Mouse (Mus musculus) brain, embryonic 14.5 days (tissue): ENCODE measurements around the gene Thap8.

Experiments
- CTCF ChIP-seq: fragments of 200-500 bp; IDR thresholded peaks from 2 replicates; pipeline ENCODE4 v1.5.1; 2012; ENCODE audit warnings: inconsistent platforms, mild to moderate bottlenecking, moderate library complexity, borderline replicate concordance; ENCODE audit not compliant: insufficient read depth, insufficient read length; ENCODE audit errors: extremely low read depth
- POLR2A ChIP-seq: fragments of 200-500 bp; IDR thresholded peaks from 2 replicates; pipeline ENCODE4 v1.6.1; 2012; ENCODE audit warnings: mild to moderate bottlenecking, inconsistent platforms, borderline replicate concordance; ENCODE audit not compliant: poor library complexity, insufficient read depth, insufficient read length, severe bottlenecking; ENCODE audit errors: extremely low read depth

DNA sequence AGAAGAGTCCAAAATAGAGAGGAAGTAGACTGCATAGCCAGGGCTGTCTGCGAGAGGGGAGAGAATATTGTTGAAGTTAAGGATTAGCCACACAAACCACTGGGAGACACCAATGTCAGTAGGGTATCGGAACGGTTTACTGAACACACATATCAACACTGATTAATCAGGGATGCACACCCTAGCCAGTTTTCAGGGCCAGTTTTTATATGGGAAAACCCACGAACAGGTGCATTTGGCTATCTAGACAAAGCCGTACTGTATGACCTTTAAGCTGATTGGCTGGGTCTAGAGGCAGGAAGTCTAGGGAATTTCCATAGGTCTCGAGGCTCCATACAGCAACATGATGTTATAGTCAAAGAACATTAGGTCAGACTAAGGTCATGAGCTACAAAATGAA lies 43.0 kb downstream of the Thap8 start:
- no peak for TF ChIP-seq CTCF
- TF ChIP-seq POLR2A = no peak
